Mouse (Mus musculus) neural tube, embryonic 12.5 days (tissue): ENCODE measurements around the gene Smlr1. TPM values are rescaled to one million over a fixed set of nuclear protein-coding genes. Genes with fewer than 3 reads are reported as not detected.

Experiments
- ATAC-seq: fragments of 200-750 bp; cut with Nextera tagmentation; 2 replicates; pipeline ENCODE4 v1.8.0; 2017; ENCODE audit warnings: low read depth, mild to moderate bottlenecking, moderate TSS enrichment, moderate library complexity; ENCODE audit not compliant: low FRiP score
- H3K27ac ChIP-seq: fragments of 300-500 bp; sonication (generic); 2 replicates; pipeline ENCODE4 v1.5.1; 2016
- H3K27me3 ChIP-seq: fragments of 300-500 bp; sonication (generic); replicated peaks from 2 replicates; pipeline ENCODE4 v1.6.1; 2016; ENCODE audit warnings: mild to moderate bottlenecking
- H3K36me3 ChIP-seq: fragments of 300-500 bp; sonication (generic); 2 replicates; pipeline ENCODE4 v1.6.1; 2016; ENCODE audit warnings: mild to moderate bottlenecking
- H3K4me1 ChIP-seq: fragments of 300-500 bp; sonication (generic); 2 replicates; pipeline ENCODE4 v1.6.1; 2016
- H3K4me2 ChIP-seq: fragments of 300-500 bp; sonication (generic); replicated peaks from 2 replicates; pipeline ENCODE4 v1.6.1; 2016; ENCODE audit warnings: mild to moderate bottlenecking
- H3K4me3 ChIP-seq: fragments of 300-500 bp; sonication (generic); 2 replicates; pipeline ENCODE4 v1.5.1; 2016
- H3K9ac ChIP-seq: fragments of 300-500 bp; sonication (generic); 2 replicates; pipeline ENCODE4 v1.6.1; 2016; ENCODE audit warnings: mild to moderate bottlenecking
- H3K9me3 ChIP-seq: fragments of 300-500 bp; sonication (generic); 2 replicates; pipeline ENCODE4 v1.6.1; 2016; ENCODE audit warnings: mild to moderate bottlenecking
- WGBS: fragments of 180-500 bp; shearing (Covaris S2); methylation state at CpG from one replicate; pipeline ENCODE4 v1.1.7; 2016; 5-methylcytosine and 5-hydroxymethylcytosine counted together
- polyA plus RNA-seq: library from polyadenylated mRNA; unstranded; fragments of >200 nt; fragmentation: Nextera tagmentation; extraction: Ambion mirVana; gene quantifications from 2 replicates; pipeline ENCODE4 v1.2.1, GENCODE M21; 2016

The Smlr1 gene
- polyA plus RNA-seq, 1 experiment from 2014 or later = not detected

DNA sequence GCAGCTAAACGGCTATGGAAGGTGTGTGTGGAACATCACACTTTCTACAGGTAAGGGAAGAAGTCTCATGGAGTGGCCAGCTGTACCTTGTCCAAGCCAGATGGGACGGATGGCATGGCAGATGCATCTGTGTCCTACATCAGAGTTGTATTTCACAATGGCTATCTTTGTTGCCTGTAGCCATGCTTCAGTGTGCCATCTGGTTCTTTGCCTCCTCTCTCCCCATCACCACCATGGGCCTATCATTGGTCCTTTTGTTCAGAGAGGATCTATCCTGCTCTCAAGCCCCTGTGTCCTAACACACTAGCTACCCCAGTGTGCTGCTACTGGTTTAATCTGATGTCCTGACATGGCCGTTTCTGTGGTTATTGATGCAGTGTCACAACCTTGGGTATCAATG is 56.4 kb downstream of the Smlr1 start:
- Histone ChIP-seq H3K9ac (no peak overlapping the region), H3K4me1 (peaks cover 3% of the 10 kb centered on the region; the same call in 1 of the 2 replicates), H3K36me3 (no peaks in the 10 kb centered on the region), H3K9me3 (no peaks in the 10 kb centered on the region), H3K27ac (no peak overlapping the region), H3K27me3 (no peaks in the 10 kb centered on the region), H3K4me2 (no peak overlapping the region), H3K4me3 (no peak overlapping the region)
- WGBS = 89% methylated on average over 3 of the region's 3 CpGs
- ATAC-seq = no peak

Other genes starting within 250 kb of the Smlr1 start
- 24.0 and 24.7 TPM in 2 replicates for gene Akap7, start 228.4 kb downstream of the Smlr1 start, polyA plus RNA-seq
- gene Epb41l2, start 176.5 kb downstream of the Smlr1 start, polyA plus RNA-seq = 36.5 and 40.2 TPM in 2 replicates